Mouse (Mus musculus) heart, postnatal 0 days (tissue): ENCODE measurements around the gene Thada. TPM values are rescaled to one million over a fixed set of nuclear protein-coding genes. Genes with fewer than 3 reads are reported as not detected.

Source experiments
- ATAC-seq: fragments of 200-750 bp; cut with Nextera tagmentation; 2 replicates; pipeline ENCODE4 v1.8.0; 2017; ENCODE audit warnings: low read depth, moderate number of reproducible peaks, moderate library complexity; ENCODE audit not compliant: insufficient read depth
- DNase-seq: peaks from one replicate; pipeline ENCODE4 v3.0.0-alpha.2; 2016; ENCODE audit warnings: low spot score
- H3K27ac ChIP-seq: fragments of 300-500 bp; sonication (generic); 2 replicates; pipeline ENCODE4 v1.5.1; 2014; ENCODE audit warnings: low read depth, mild to moderate bottlenecking
- H3K27me3 ChIP-seq: fragments of 300-500 bp; sonication (generic); 2 replicates; pipeline ENCODE4 v1.6.1; 2014; ENCODE audit warnings: low read length, mixed read lengths; ENCODE audit not compliant: control insufficient read depth, insufficient read depth
- H3K36me3 ChIP-seq: fragments of 300-500 bp; sonication (generic); replicated peaks from 2 replicates; pipeline ENCODE4 v1.6.1; 2014; ENCODE audit warnings: low read length, mixed read lengths; ENCODE audit not compliant: control insufficient read depth, insufficient read depth
- H3K4me1 ChIP-seq: fragments of 300-500 bp; sonication (generic); 2 replicates; pipeline ENCODE4 v1.6.1; 2014; ENCODE audit warnings: antibody characterized with exemption; ENCODE audit not compliant: control insufficient read depth, insufficient read depth
- H3K4me2 ChIP-seq: fragments of 300-500 bp; sonication (generic); 2 replicates; pipeline ENCODE4 v1.6.1; 2014; ENCODE audit warnings: low read depth, mild to moderate bottlenecking, low read length, moderate library complexity
- H3K4me3 ChIP-seq: fragments of 300-500 bp; sonication (generic); 2 replicates; pipeline ENCODE4 v1.5.1; 2014; ENCODE audit warnings: low read depth, low read length
- H3K9ac ChIP-seq: fragments of 300-500 bp; sonication (generic); replicated peaks from 2 replicates; pipeline ENCODE4 v1.6.1; 2014; ENCODE audit warnings: low read depth, low read length, mixed read lengths
- H3K9me3 ChIP-seq: fragments of 300-500 bp; sonication (generic); replicated peaks from 2 replicates; pipeline ENCODE4 v1.6.1; 2016; ENCODE audit warnings: low read length; ENCODE audit not compliant: control insufficient read depth
- CTCF ChIP-seq: IDR thresholded peaks from 2 replicates; pipeline ENCODE4 v1.5.1; 2016; ENCODE audit warnings: antibody characterized with exemption, control low read depth, low read depth
- EP300 ChIP-seq: IDR thresholded peaks from 2 replicates; pipeline ENCODE4 v1.6.1; 2016; ENCODE audit warnings: antibody characterized with exemption, low read depth
- WGBS: fragments of 180-500 bp; shearing (Covaris S2); extraction: QIAGEN DNeasy Blood & Tissue Kit; methylation state at CpG from one replicate; pipeline ENCODE4 v1.1.7; 2014; 5-methylcytosine and 5-hydroxymethylcytosine counted together
- polyA plus RNA-seq: library from polyadenylated mRNA; unstranded; fragments of >200 nt; fragmentation: Nextera tagmentation; extraction: Ambion mirVana; gene quantifications from 2 replicates; pipeline ENCODE4 v1.2.1, GENCODE M21; 2015
- total RNA-seq: library from RNA; depleted of rRNA; stranded (reverse); fragments of >200 nt; gene quantifications from 2 replicates; pipeline ENCODE4 v1.2.3, GENCODE M21; 2014; ENCODE audit warnings: low replicate concordance

The Thada gene
- total and polyA plus RNA-seq, 2 experiments from 2014 or later: 2.4 to 12.6 TPM

- Histone ChIP-seq H3K27ac (no peak overlapping the region), H3K4me1 (peaks cover 30% of the 10 kb centered on the region), H3K4me2 (no peak overlapping the region), H3K9ac (0 out of 2 replicates have a peak overlapping the region, but pooled peaks have one; percentile 15), H3K27me3 (peaks cover 6% of the 10 kb centered on the region; the same call in 1 of the 2 replicates), H3K36me3 (no peaks in the 10 kb centered on the region), H3K4me3 (no peak overlapping the region), H3K9me3 (no peaks in the 10 kb centered on the region)
- DNase-seq (no peak), ATAC-seq (no peak)
- WGBS: 70% methylated on average over 5 of the region's 5 CpGs
- TF ChIP-seq CTCF (no peak), EP300 (no peak)
Observed at GRCm38 (mm10) chr17:84149566-84149965, 316.4 kb downstream of the Thada start.

- no peaks in the 10 kb centered on the region for H3K36me3 ChIP-seq
- DNase-seq: peak; percentile 89
- H3K27ac ChIP-seq: peak overlapping the region; percentile 52
- peak; percentile 78 for ATAC-seq
- no peak overlapping the region for H3K4me3 ChIP-seq
- WGBS: 37% methylated on average over 11 of the region's 11 CpGs
- peaks cover 30% of the 10 kb centered on the region for H3K4me1 ChIP-seq
- H3K9ac ChIP-seq: 0 out of 2 replicates have a peak overlapping the region, but pooled peaks have one; percentile 15
- no peaks in the 10 kb centered on the region for H3K9me3 ChIP-seq
- TF ChIP-seq EP300 (no peak), CTCF (no peak)
- H3K27me3 ChIP-seq: peaks cover 6% of the 10 kb centered on the region; the same call in 1 of the 2 replicates
- no peak overlapping the region for H3K4me2 ChIP-seq
Observed at GRCm38 (mm10) chr17:84148499-84149484, 317.2 kb downstream of the Thada start.

GRCm38 (mm10) chr17:84147183-84148108 lies 318.6 kb downstream of the Thada start:
- Histone ChIP-seq H3K9ac (0 out of 2 replicates have a peak overlapping the region, but pooled peaks have one; percentile 25), H3K27me3 (no peaks in the 10 kb centered on the region), H3K36me3 (no peaks in the 10 kb centered on the region), H3K4me2 (no peak overlapping the region), H3K4me1 (peaks cover 23% of the 10 kb centered on the region), H3K9me3 (no peaks in the 10 kb centered on the region), H3K4me3 (no peak overlapping the region), H3K27ac (0 out of 2 replicates have a peak overlapping the region, but pooled peaks have one; percentile 76)
- TF ChIP-seq EP300: no peak
- TF ChIP-seq CTCF: no peak
- DNase-seq (no peak), ATAC-seq (no peak)
- 50% methylated on average over 11 of the region's 11 CpGs for WGBS

DNA sequence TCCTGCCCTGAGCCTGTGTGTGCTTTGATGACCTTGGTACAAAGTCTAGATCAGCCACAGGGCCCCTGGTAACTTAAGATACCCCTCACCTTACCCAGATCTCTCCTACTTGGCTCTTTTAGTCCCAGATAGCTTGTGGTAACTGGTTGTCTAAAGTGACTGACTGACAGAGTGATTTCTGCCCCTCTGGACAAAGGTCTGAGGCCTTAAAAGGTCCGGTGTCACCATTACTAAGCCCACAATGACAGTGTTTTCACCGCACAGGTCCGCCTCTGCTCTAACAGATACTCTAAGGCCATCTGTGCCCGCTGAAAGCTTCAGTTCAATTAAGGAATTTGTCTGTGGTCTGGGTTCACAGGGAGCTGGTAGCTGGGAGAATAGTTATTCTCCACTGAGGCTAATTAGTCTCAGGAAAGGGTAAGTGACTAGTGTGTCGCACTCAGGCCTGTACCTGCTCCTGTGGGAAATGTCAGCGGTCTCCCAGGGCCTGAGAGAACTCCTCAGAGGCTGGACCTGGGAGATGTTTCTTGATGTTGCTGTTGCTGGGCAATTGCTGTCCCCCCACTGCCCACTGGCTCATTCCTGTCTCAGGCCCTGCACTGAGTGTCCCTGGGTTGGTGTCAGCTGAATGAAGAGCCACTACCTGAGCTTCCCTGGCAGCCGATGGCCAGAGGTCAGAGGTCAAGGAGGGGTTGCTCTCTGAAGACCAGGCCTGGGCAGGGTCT lies 319.4 kb downstream of the Thada start:
- Histone ChIP-seq H3K9me3 (no peaks in the 10 kb centered on the region), H3K9ac (no peak overlapping the region), H3K27ac (peak overlapping the region; percentile 76), H3K27me3 (no peaks in the 10 kb centered on the region), H3K4me1 (peaks cover 19% of the 10 kb centered on the region), H3K4me3 (no peak overlapping the region), H3K36me3 (no peaks in the 10 kb centered on the region), H3K4me2 (no peak overlapping the region)
- 71% methylated on average over 7 of the region's 7 CpGs for WGBS
- TF ChIP-seq CTCF (no peak), EP300 (no peak)
- DNase-seq (no peak), ATAC-seq (no peak)
